Mouse (Mus musculus): Measurements from ENCODE around the gene Arg1.

GRCm38 (mm10) chr10:24952549-24952948 lies 25.3 kb upstream of the Arg1 start:
- TF ChIP-seq CTCF (IDR thresholded peaks at IDR 0.05; ENCODE audit: extremely low read depth, insufficient read depth, low read length) (no peak), POLR2A (IDR thresholded peaks at IDR 0.05; ENCODE audit: extremely low read depth, insufficient read depth, low read length) (no peak)
